Mouse (Mus musculus) stomach, embryonic 14.5 days (tissue): ENCODE measurements at regions not wholly inside any gene's neighbourhood (a gene's known extent, or its start where the extent isn't known, plus 50 kb on each side); places are given as distances from the start of the nearest gene placed in this dataset.

Experiments
- ATAC-seq: fragments of 200-750 bp; cut with Nextera tagmentation; 2 replicates; pipeline ENCODE4 v1.8.0; 2017; ENCODE audit warnings: low read depth, moderate TSS enrichment; ENCODE audit not compliant: insufficient number of reproducible peaks, insufficient read depth, low FRiP score
- H3K27ac ChIP-seq: fragments of 300-500 bp; sonication (generic); 2 replicates; pipeline ENCODE4 v1.5.1; 2014; ENCODE audit warnings: mild to moderate bottlenecking, low read length, moderate library complexity, mixed read lengths
- H3K27me3 ChIP-seq: fragments of 300-500 bp; sonication (generic); 2 replicates; pipeline ENCODE4 v1.6.1; 2014; ENCODE audit warnings: low read length, control low read depth, mixed read lengths; ENCODE audit not compliant: control insufficient read depth, insufficient read depth
- H3K36me3 ChIP-seq: fragments of 300-500 bp; sonication (generic); 2 replicates; pipeline ENCODE4 v1.6.1; 2014; ENCODE audit warnings: mild to moderate bottlenecking, control low read depth, low read length, moderate library complexity, mixed read lengths; ENCODE audit not compliant: control insufficient read depth, insufficient read depth
- H3K4me1 ChIP-seq: fragments of 300-500 bp; sonication (generic); 2 replicates; pipeline ENCODE4 v1.6.1; 2014; ENCODE audit warnings: low read length, control low read depth, mixed read lengths; ENCODE audit not compliant: control insufficient read depth, insufficient read depth
- H3K4me2 ChIP-seq: fragments of 300-500 bp; sonication (generic); replicated peaks from 2 replicates; pipeline ENCODE4 v1.6.1; 2014; ENCODE audit warnings: low read depth, low read length, control low read depth
- H3K4me3 ChIP-seq: fragments of 300-500 bp; sonication (generic); 2 replicates; pipeline ENCODE4 v1.5.1; 2014; ENCODE audit warnings: low read depth, low read length, control low read depth
- H3K9ac ChIP-seq: fragments of 300-500 bp; sonication (generic); replicated peaks from 2 replicates; pipeline ENCODE4 v1.6.1; 2014; ENCODE audit warnings: low read depth, mild to moderate bottlenecking, control low read depth, low read length, moderate library complexity, mixed read lengths
- H3K9me3 ChIP-seq: fragments of 300-500 bp; sonication (generic); 2 replicates; pipeline ENCODE4 v1.6.1; 2016; ENCODE audit warnings: low read depth, low read length, control low read depth; ENCODE audit not compliant: control insufficient read depth
- WGBS: fragments of 180-500 bp; shearing (Covaris S2); extraction: QIAGEN DNeasy Blood & Tissue Kit; methylation state at CpG from one replicate; pipeline ENCODE4 v1.1.7; 2014; 5-methylcytosine and 5-hydroxymethylcytosine counted together

GRCm38 (mm10) chr3:16941146-16941545, 934.9 kb upstream of the Gm5150 start:
- Histone ChIP-seq H3K4me2 (no peak overlapping the region), H3K27me3 (no peaks in the 10 kb centered on the region), H3K4me3 (no peak overlapping the region), H3K36me3 (no peaks in the 10 kb centered on the region), H3K4me1 (no peaks in the 10 kb centered on the region), H3K9ac (no peak overlapping the region), H3K27ac (no peak overlapping the region), H3K9me3 (no peaks in the 10 kb centered on the region)
- no peak for ATAC-seq
- 13% methylated on average over 4 of the region's 4 CpGs for WGBS

DNA sequence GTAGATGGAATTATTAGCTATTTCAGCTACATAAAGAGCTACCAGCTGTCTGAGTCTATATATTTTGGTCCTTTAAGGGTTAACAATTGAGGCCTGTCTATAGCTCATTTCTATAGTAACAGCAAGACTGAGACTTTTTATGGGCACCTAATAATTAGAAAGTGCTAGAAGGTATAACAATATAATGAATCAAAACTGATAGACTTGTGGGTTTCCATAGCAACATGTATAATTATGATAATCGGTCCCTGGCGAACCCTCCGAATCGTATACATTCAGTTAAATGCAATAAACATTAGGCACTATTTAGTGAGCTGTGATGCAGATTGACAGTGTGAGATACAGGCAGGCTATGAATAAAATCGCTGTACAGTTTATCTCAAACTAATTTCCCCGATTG, 933.3 kb upstream of the Gm5150 start:
- no peaks in the 10 kb centered on the region for H3K36me3 ChIP-seq
- ATAC-seq: no peak
- WGBS: 85% methylated on average over 6 of the region's 6 CpGs

DNA sequence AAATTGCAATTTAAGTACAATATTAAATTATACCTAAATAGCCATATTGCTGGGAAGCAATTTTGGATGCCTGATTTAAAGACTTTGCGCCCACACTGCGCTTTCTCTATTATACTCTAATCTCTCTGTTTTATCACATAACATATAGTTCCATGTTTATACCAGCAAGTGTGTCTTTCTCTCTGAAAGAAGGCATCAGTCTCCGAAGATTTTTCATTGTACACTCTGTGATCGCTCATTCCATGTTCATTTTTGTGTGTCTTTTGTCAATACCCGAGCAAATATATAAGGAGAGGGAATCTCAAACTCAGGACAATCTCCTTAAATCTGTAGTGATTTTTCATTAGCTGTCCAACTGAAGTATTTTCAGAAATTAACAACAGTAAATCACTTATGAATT, 932.9 kb upstream of the Gm5150 start:
- Histone ChIP-seq H3K36me3 (no peaks in the 10 kb centered on the region), H3K4me3 (no peak overlapping the region), H3K9ac (no peak overlapping the region), H3K9me3 (no peaks in the 10 kb centered on the region), H3K4me2 (no peak overlapping the region), H3K27me3 (no peaks in the 10 kb centered on the region), H3K27ac (no peak overlapping the region), H3K4me1 (no peaks in the 10 kb centered on the region)
- ATAC-seq: no peak
- 96% methylated on average over 5 of the region's 5 CpGs for WGBS

More for the DNA sequence above, 933.3 kb upstream of the Gm5150 start:
- H3K4me1 ChIP-seq: no peaks in the 10 kb centered on the region
- no peak overlapping the region for H3K4me3 ChIP-seq
- no peak overlapping the region for H3K27ac ChIP-seq
- H3K27me3 ChIP-seq: no peaks in the 10 kb centered on the region
- H3K9ac ChIP-seq: no peak overlapping the region
- no peak overlapping the region for H3K4me2 ChIP-seq
- H3K9me3 ChIP-seq: no peaks in the 10 kb centered on the region

- Histone ChIP-seq H3K4me3 (no peak overlapping the region), H3K27ac (no peak overlapping the region), H3K4me2 (no peak overlapping the region), H3K4me1 (no peaks in the 10 kb centered on the region), H3K27me3 (no peaks in the 10 kb centered on the region), H3K36me3 (no peaks in the 10 kb centered on the region), H3K9me3 (no peaks in the 10 kb centered on the region), H3K9ac (no peak overlapping the region)
- ATAC-seq: no peak
- 70% methylated on average over 11 of the region's 11 CpGs for WGBS
Measured at GRCm38 (mm10) chr3:16938491-16939001, 932.3 kb upstream of the Gm5150 start.

DNA sequence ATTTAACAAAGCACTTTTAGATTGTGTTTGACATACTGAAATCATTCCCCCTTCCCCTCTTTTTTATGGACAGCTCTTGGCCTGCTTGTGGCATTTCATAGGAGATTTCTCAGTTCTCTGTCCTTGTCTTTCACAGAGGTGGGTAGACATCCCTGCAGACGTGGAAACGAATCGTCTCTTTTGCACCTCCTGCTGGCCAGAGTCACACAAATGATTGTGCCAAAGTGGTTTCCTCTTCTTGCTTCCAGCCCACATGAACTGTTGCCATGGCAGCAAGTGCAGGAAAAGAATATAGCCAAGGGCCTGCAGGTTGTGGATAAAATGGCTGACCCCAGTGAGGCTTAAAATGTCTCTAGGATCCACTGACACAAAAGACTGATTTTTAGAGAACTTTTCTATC, 924.1 kb upstream of the Gm5150 start:
- Histone ChIP-seq H3K27ac (no peak overlapping the region), H3K4me2 (no peak overlapping the region), H3K9me3 (no peaks in the 10 kb centered on the region), H3K9ac (no peak overlapping the region), H3K36me3 (no peaks in the 10 kb centered on the region), H3K4me1 (no peaks in the 10 kb centered on the region), H3K4me3 (no peak overlapping the region), H3K27me3 (no peaks in the 10 kb centered on the region)
- WGBS: 45% methylated on average over 3 of the region's 3 CpGs
- ATAC-seq: no peak

- no peaks in the 10 kb centered on the region for H3K27me3 ChIP-seq
- H3K4me3 ChIP-seq: no peak overlapping the region
- H3K36me3 ChIP-seq: no peaks in the 10 kb centered on the region
- no peak overlapping the region for H3K27ac ChIP-seq
- no peak for ATAC-seq
- WGBS: 50% methylated on average over 1 of the region's 1 CpGs
- no peaks in the 10 kb centered on the region for H3K4me1 ChIP-seq
- H3K9me3 ChIP-seq: no peaks in the 10 kb centered on the region
- H3K4me2 ChIP-seq: no peak overlapping the region
- no peak overlapping the region for H3K9ac ChIP-seq
Measured at GRCm38 (mm10) chr3:16929846-16930245, 923.6 kb upstream of the Gm5150 start.

DNA sequence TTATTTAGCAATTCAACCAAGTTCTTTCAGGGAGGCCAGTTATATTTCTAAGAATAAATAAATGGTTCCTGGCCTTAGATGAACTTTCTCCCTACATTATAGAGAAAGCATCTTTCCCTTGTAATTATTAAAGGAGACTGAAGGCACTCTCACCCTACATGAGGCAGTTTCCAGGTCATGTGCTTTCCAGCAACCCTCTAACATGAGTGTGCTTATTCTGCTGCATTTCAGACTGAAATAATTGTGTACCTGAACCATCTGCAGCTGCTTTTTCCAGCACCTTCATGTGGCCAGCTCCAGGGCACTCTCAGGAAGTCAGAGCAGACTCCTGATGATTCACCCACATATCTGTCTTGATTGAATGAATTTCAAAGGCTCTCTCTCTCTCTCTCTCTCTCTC, 917.8 kb upstream of the Gm5150 start:
- no peak overlapping the region for H3K9ac ChIP-seq
- H3K27me3 ChIP-seq: no peaks in the 10 kb centered on the region
- H3K4me1 ChIP-seq: no peaks in the 10 kb centered on the region
- H3K4me3 ChIP-seq: no peak overlapping the region
- ATAC-seq: no peak
- no peak overlapping the region for H3K27ac ChIP-seq
- no peak overlapping the region for H3K4me2 ChIP-seq
- H3K9me3 ChIP-seq: no peaks in the 10 kb centered on the region
- no peaks in the 10 kb centered on the region for H3K36me3 ChIP-seq

DNA sequence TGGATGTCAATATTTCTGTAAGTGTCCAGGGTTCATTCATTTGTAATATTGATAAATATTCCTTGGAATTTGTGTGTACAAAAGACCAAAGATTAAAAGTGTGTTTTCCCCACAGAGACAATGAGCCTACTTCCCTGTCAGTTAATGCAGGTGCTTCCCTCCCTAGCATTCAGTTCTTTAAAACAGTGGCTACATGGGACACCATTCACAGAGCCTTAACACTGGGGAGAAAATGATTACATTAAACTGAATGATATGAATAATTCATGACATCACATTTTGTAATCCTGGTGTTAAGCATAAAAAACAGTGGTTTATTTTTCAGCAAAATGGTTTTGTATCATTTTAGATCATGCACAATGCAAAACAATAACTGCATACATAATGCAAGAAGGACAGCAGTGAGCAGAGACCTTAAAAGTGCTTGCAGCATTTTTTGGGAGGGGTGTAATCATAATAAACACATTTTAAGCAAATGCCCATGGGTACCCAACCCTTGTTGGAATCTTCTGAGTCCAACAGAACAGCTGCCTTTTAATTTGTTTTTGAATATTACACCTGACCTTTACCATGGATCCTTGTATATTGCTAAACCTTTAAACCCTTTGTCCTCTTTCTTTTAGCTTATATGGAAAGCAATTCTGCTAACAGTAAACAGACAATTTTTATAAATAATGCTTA, 917.1 kb upstream of the Gm5150 start:
- Histone ChIP-seq H3K9me3 (no peaks in the 10 kb centered on the region), H3K9ac (no peak overlapping the region), H3K27ac (no peak overlapping the region), H3K36me3 (no peaks in the 10 kb centered on the region), H3K27me3 (no peaks in the 10 kb centered on the region), H3K4me1 (no peaks in the 10 kb centered on the region), H3K4me2 (no peak overlapping the region), H3K4me3 (no peak overlapping the region)
- ATAC-seq: no peak

- H3K9ac ChIP-seq: no peak overlapping the region
- no peaks in the 10 kb centered on the region for H3K4me1 ChIP-seq
- H3K4me2 ChIP-seq: no peak overlapping the region
- no peaks in the 10 kb centered on the region for H3K36me3 ChIP-seq
- H3K9me3 ChIP-seq: no peaks in the 10 kb centered on the region
- WGBS: 67% methylated on average over 6 of the region's 6 CpGs
- ATAC-seq: no peak
- H3K4me3 ChIP-seq: no peak overlapping the region
- no peaks in the 10 kb centered on the region for H3K27me3 ChIP-seq
- H3K27ac ChIP-seq: no peak overlapping the region
Measured at GRCm38 (mm10) chr3:16921330-16921729, 915.1 kb upstream of the Gm5150 start.
